Mouse (Mus musculus) liver, embryonic 14.5 days (tissue): ENCODE data around the gene Zfp52. TPM values are rescaled to one million over a fixed set of nuclear protein-coding genes. Genes with fewer than 3 reads are reported as not detected.

Experiments
- ATAC-seq: fragments of 200-750 bp; cut with Nextera tagmentation; 2 replicates; pipeline ENCODE4 v1.8.0; 2017; ENCODE audit warnings: moderate number of reproducible peaks, mild to moderate bottlenecking, moderate library complexity; ENCODE audit not compliant: insufficient read depth
- DNase-seq, 3 experiments: peaks; one replicate each; pipeline ENCODE4 v3.0.0-alpha.2; 2012 to 2013; ENCODE audit warnings: low read depth in 3 of 3, low spot score in 3 of 3
- H3K27ac ChIP-seq: fragments of 300-500 bp; sonication (generic); 2 replicates; pipeline ENCODE4 v1.5.1; 2014; ENCODE audit warnings: moderate library complexity, mild to moderate bottlenecking, control low read depth, inconsistent platforms
- H3K27me3 ChIP-seq: fragments of 300-500 bp; sonication (generic); 2 replicates; pipeline ENCODE4 v1.6.1; 2014; ENCODE audit warnings: mild to moderate bottlenecking, low read length, moderate library complexity; ENCODE audit not compliant: control insufficient read depth, insufficient read depth
- H3K36me3 ChIP-seq: fragments of 300-500 bp; sonication (generic); replicated peaks from 2 replicates; pipeline ENCODE4 v1.6.1; 2014; ENCODE audit warnings: low read depth; ENCODE audit not compliant: control insufficient read depth, insufficient read depth
- H3K4me1 ChIP-seq, 2 experiments: fragments of 200-500 bp in 1 of 2; fragments of 300-500 bp in 1 of 2; sonication (generic) in 1 of 2; replicated peaks; 2 replicates each; pipeline ENCODE4 v1.6.1; 2012 to 2014; ENCODE audit warnings: antibody characterized with exemption in 1 of 2, inconsistent platforms in 1 of 2, low read length in 1 of 2; ENCODE audit not compliant: control insufficient read depth in 2 of 2, insufficient read depth in 2 of 2
- H3K4me2 ChIP-seq: fragments of 300-500 bp; sonication (generic); 2 replicates; pipeline ENCODE4 v1.6.1; 2014; ENCODE audit warnings: low read depth, mild to moderate bottlenecking, control low read depth, moderate library complexity
- H3K4me3 ChIP-seq, 2 experiments: fragments of 200-500 bp in 1 of 2; fragments of 300-500 bp in 1 of 2; sonication (generic) in 1 of 2; 2 replicates each; pipeline ENCODE4 v1.5.1; 2012 to 2014; ENCODE audit warnings: low read depth in 2 of 2, low read length in 2 of 2, mild to moderate bottlenecking in 2 of 2, control low read depth in 1 of 2, inconsistent platforms in 1 of 2, moderate library complexity in 1 of 2; ENCODE audit not compliant: insufficient read depth in 1 of 2
- H3K9ac ChIP-seq: fragments of 300-500 bp; sonication (generic); replicated peaks from 2 replicates; pipeline ENCODE4 v1.6.1; 2014; ENCODE audit warnings: mild to moderate bottlenecking, control low read depth, moderate library complexity
- H3K9me3 ChIP-seq: fragments of 300-500 bp; sonication (generic); 2 replicates; pipeline ENCODE4 v1.6.1; 2016; ENCODE audit warnings: low read length, mixed read lengths; ENCODE audit not compliant: control insufficient read depth
- CTCF ChIP-seq: IDR thresholded peaks from 2 replicates; pipeline ENCODE4 v1.5.1; 2016; ENCODE audit warnings: antibody characterized with exemption, low read depth, control low read depth
- EP300 ChIP-seq: IDR thresholded peaks from 2 replicates; pipeline ENCODE4 v1.6.1; 2016; ENCODE audit warnings: antibody characterized with exemption, low read depth
- WGBS: fragments of 180-500 bp; shearing (Covaris S2); extraction: QIAGEN DNeasy Blood & Tissue Kit; methylation state at CpG from one replicate; pipeline ENCODE4 v1.1.7; 2014; ENCODE audit not compliant: insufficient replicate concordance; 5-methylcytosine and 5-hydroxymethylcytosine counted together
- polyA plus RNA-seq, 2 experiments: library from polyadenylated mRNA; depleted of rRNA in 1 of 2; stranded (reverse) in 1 of 2; unstranded in 1 of 2; fragments of >200 nt; fragmentation: Nextera tagmentation in 1 of 2; extraction: Ambion mirVana in 1 of 2; gene quantifications; 2 replicates each; pipeline versions ENCODE4 v1.2.1 to v1.2.3; 2012 to 2014

Gene Zfp52
- polyA plus RNA-seq, 2 experiments, result 0.50 to 0.51 TPM

- DNase-seq (no peak), ATAC-seq (no peak)
- no peaks in the 10 kb centered on the region for H3K36me3 ChIP-seq
- 78% methylated on average over 1 of the region's 1 CpGs for WGBS
- H3K4me1 ChIP-seq, result peaks cover 5 to 11% of the 10 kb centered on the region in 2 experiments; a peak in 3 of 4 replicates
- H3K4me3 ChIP-seq, result no peak overlapping the region
- no peak overlapping the region for H3K27ac ChIP-seq
- H3K9me3 ChIP-seq, result no peaks in the 10 kb centered on the region
- no peak for TF ChIP-seq CTCF
- TF ChIP-seq EP300, result no peak
- H3K27me3 ChIP-seq, result no peaks in the 10 kb centered on the region
- H3K9ac ChIP-seq, result no peak overlapping the region
- H3K4me2 ChIP-seq, result no peak overlapping the region
These were observed 1.4 kb upstream of the Zfp52 start for GRCm38 (mm10) chr17:21533961-21534360.

GRCm38 (mm10) chr17:21534460-21535095, 761 bp upstream of the Zfp52 start:
- no peak overlapping the region for H3K27ac ChIP-seq
- ATAC-seq (peak; percentile 38), DNase-seq (peak; percentile 73 to 76 (median 75))
- H3K27me3 ChIP-seq, result no peaks in the 10 kb centered on the region
- no peak overlapping the region for H3K4me3 ChIP-seq
- TF ChIP-seq CTCF (peak; percentile 70), EP300 (no peak)
- WGBS, result 7% methylated on average over 4 of the region's 4 CpGs
- no peaks in the 10 kb centered on the region for H3K9me3 ChIP-seq
- peaks cover 5 to 11% of the 10 kb centered on the region in 2 experiments; a peak in 3 of 4 replicates for H3K4me1 ChIP-seq
- peak overlapping the region; percentile 75 for H3K4me2 ChIP-seq
- no peaks in the 10 kb centered on the region for H3K36me3 ChIP-seq
- 0 out of 2 replicates have a peak overlapping the region, but pooled peaks have one; percentile 3 for H3K9ac ChIP-seq

- H3K27ac ChIP-seq, result no peak overlapping the region
These were observed 757 bp downstream of the Zfp52 start for GRCm38 (mm10) chr17:21536096-21536495.

GRCm38 (mm10) chr17:21536676-21537075, 1.3 kb downstream of the Zfp52 start:
- ATAC-seq, result no peak
- no peak overlapping the region for H3K4me2 ChIP-seq
- TF ChIP-seq EP300 (no peak), CTCF (no peak)

More at GRCm38 (mm10) chr17:21536096-21536495, 757 bp downstream of the Zfp52 start:
- Histone ChIP-seq H3K9ac (no peak overlapping the region), H3K4me1 (peaks cover 5 to 11% of the 10 kb centered on the region in 2 experiments; a peak in 3 of 4 replicates), H3K27me3 (no peaks in the 10 kb centered on the region), H3K4me2 (peak overlapping the region; percentile 75), H3K36me3 (no peaks in the 10 kb centered on the region), H3K9me3 (no peaks in the 10 kb centered on the region), H3K4me3 (peak overlapping the region; percentile 58 to 83; a peak in 3 of 4 replicates)
- no peak for TF ChIP-seq CTCF
- TF ChIP-seq EP300, result no peak
- WGBS, result 19% methylated on average over 7 of the region's 7 CpGs
- no peak for ATAC-seq
- DNase-seq, result no peak

GRCm38 (mm10) chr17:21557831-21558230, 22.5 kb downstream of the Zfp52 start:
- no peak for DNase-seq
- H3K9me3 ChIP-seq, result no peaks in the 10 kb centered on the region
- no peaks in the 10 kb centered on the region for H3K36me3 ChIP-seq
- no peak overlapping the region for H3K27ac ChIP-seq
- 48% methylated on average over 2 of the region's 2 CpGs for WGBS
- H3K4me1 ChIP-seq, result no peaks in the 10 kb centered on the region
- H3K27me3 ChIP-seq, result no peaks in the 10 kb centered on the region
- no peak for ATAC-seq
- H3K9ac ChIP-seq, result no peak overlapping the region
- no peak overlapping the region for H3K4me3 ChIP-seq
- no peak overlapping the region for H3K4me2 ChIP-seq
- TF ChIP-seq EP300, result no peak
- TF ChIP-seq CTCF, result no peak

More at GRCm38 (mm10) chr17:21536676-21537075, 1.3 kb downstream of the Zfp52 start:
- no peak overlapping the region for H3K27ac ChIP-seq
- no peak overlapping the region for H3K9ac ChIP-seq
- WGBS, result 54% methylated on average over 2 of the region's 2 CpGs
- no peaks in the 10 kb centered on the region for H3K9me3 ChIP-seq
- H3K4me3 ChIP-seq, result no peak overlapping the region
- no peaks in the 10 kb centered on the region for H3K27me3 ChIP-seq
- no peak for DNase-seq
- H3K36me3 ChIP-seq, result no peaks in the 10 kb centered on the region
- H3K4me1 ChIP-seq, result peaks cover 5 to 11% of the 10 kb centered on the region in 2 experiments; a peak in 3 of 4 replicates
